Mouse (Mus musculus) lung, postnatal 0 days (tissue): ENCODE measurements around the gene Hes3.

Experiments used
- CTCF ChIP-seq: IDR thresholded peaks from 2 replicates; pipeline ENCODE4 v1.5.1; 2016; ENCODE audit warnings: antibody characterized with exemption, mild to moderate bottlenecking
- EP300 ChIP-seq: IDR thresholded peaks from 2 replicates; pipeline ENCODE4 v1.6.1; 2016; ENCODE audit warnings: antibody characterized with exemption, mild to moderate bottlenecking, control low read depth

- TF ChIP-seq CTCF (no peak), EP300 (no peak)
Measured at GRCm38 (mm10) chr4:152300375-152300774, 8.9 kb upstream of the Hes3 start.
